8 mouse cellular contexts compared by ENCODE assay signal in genomic region chr9:116535709-116536108, GRCm38 (mm10).
DNase-seq lines count a peak whose midpoint lies in the region; ATAC-seq lines count a peak whose summit lies in the region.

No protein-coding gene starts in this region.

- peak; percentile 18 for DNase-seq in CD4-positive, CD25-positive, alpha-beta regulatory T cell, adult 2 months (ENCODE audit: low read depth, low spot score)
- peak; percentile 45 to 46 for DNase-seq in kidney, postnatal 4 days
- DNase-seq in kidney, postnatal 14 days: no peak
- DNase-seq in R1 (ENCODE audit: low read depth, low spot score): peak; percentile 66
- DNase-seq in frontal cortex, postnatal 10 days (ENCODE audit: low spot score in 2 of 2): no peak
- no peak for DNase-seq in right cerebral cortex, postnatal 4 days

- ATAC-seq in CD4-positive, CD25-positive, alpha-beta regulatory T cell, adult 4 months: no peak
- peak; percentile 81 for ATAC-seq in megakaryocyte, adult 5-6 weeks (ENCODE audit: poor library complexity, severe bottlenecking)

Comparison
In these comparisons a context has a peak if more than half of its experiments do, and no peak if none do; other contexts are left out.
1. DNase-seq: peak in CD4-positive, CD25-positive, alpha-beta regulatory T cell, adult 2 months (single experiment), kidney, postnatal 4 days (2 of 2) and R1 (single experiment); none in kidney, postnatal 14 days (single experiment), frontal cortex, postnatal 10 days (0 of 2) and right cerebral cortex, postnatal 4 days (single experiment).